Mouse (Mus musculus): ENCODE data around the gene Eif4a1. TPM values are rescaled to one million over a fixed set of nuclear protein-coding genes. Genes with fewer than 3 reads are reported as not detected.

The Eif4a1 gene
- total and polyA plus RNA-seq, 3 experiments, result 1,622 to 2,161 (median 1,728) TPM

Other genes starting within 250 kb of the Eif4a1 start
Only the 20 nearest of the 35 such genes appear.
- gene Dnah2, start 123.3 kb downstream of the Eif4a1 start, total RNA-seq (2012; rRNA removed), result under 0.01 TPM in 1 of 2 replicates, not detected in the other
- gene Dnah2, start 123.3 kb downstream of the Eif4a1 start, total RNA-seq (2014; rRNA removed), result not detected in 2 replicates
- gene Dnah2, start 123.3 kb downstream of the Eif4a1 start, polyA plus RNA-seq (2012; ENCODE audit: insufficient read length, low read depth), result 0.03 and 0.04 TPM in 2 replicates
- 1.1 and 1.3 TPM in 2 replicates for gene Efnb3, start 112.2 kb downstream of the Eif4a1 start, total RNA-seq (2012; rRNA removed)
- 0.56 and 1.0 TPM in 2 replicates for gene Efnb3, start 112.2 kb downstream of the Eif4a1 start, total RNA-seq (2014; rRNA removed)
- 2.7 and 2.8 TPM in 2 replicates for gene Efnb3, start 112.2 kb downstream of the Eif4a1 start, polyA plus RNA-seq (2012; ENCODE audit: insufficient read length, low read depth)
- 34.2 and 40.8 TPM in 2 replicates for gene Wrap53, start 92.2 kb downstream of the Eif4a1 start, total RNA-seq (2012; rRNA removed)
- 25.4 and 26.4 TPM in 2 replicates for gene Wrap53, start 92.2 kb downstream of the Eif4a1 start, total RNA-seq (2014; rRNA removed)
- 35.3 and 36.0 TPM in 2 replicates for gene Wrap53, start 92.2 kb downstream of the Eif4a1 start, polyA plus RNA-seq (2012; ENCODE audit: insufficient read length, low read depth)
- gene Trp53, start 92.1 kb downstream of the Eif4a1 start, total RNA-seq (2012; rRNA removed), result 104 and 107 TPM in 2 replicates
- 15.7 and 24.9 TPM in 2 replicates for gene Trp53, start 92.1 kb downstream of the Eif4a1 start, total RNA-seq (2014; rRNA removed)
- gene Trp53, start 92.1 kb downstream of the Eif4a1 start, polyA plus RNA-seq (2012; ENCODE audit: insufficient read length, low read depth), result 309 and 372 TPM in 2 replicates
- gene Atp1b2, start 66.5 kb downstream of the Eif4a1 start, total RNA-seq (2012; rRNA removed), result not detected in 2 replicates
- gene Atp1b2, start 66.5 kb downstream of the Eif4a1 start, total RNA-seq (2014; rRNA removed), result not detected in 2 replicates
- gene Atp1b2, start 66.5 kb downstream of the Eif4a1 start, polyA plus RNA-seq (2012; ENCODE audit: insufficient read length, low read depth), result 0.09 and 0.11 TPM in 2 replicates
- gene Shbg, start 54.5 kb downstream of the Eif4a1 start, total RNA-seq (2012; rRNA removed), result not detected in 2 replicates
- not detected in 2 replicates for gene Shbg, start 54.5 kb downstream of the Eif4a1 start, total RNA-seq (2014; rRNA removed)
- gene Shbg, start 54.5 kb downstream of the Eif4a1 start, polyA plus RNA-seq (2012; ENCODE audit: insufficient read length, low read depth), result not detected in 2 replicates
- 0.38 TPM in 1 of 2 replicates, not detected in the other for gene Sat2, start 50.4 kb downstream of the Eif4a1 start, total RNA-seq (2012; rRNA removed)
- not detected in 2 replicates for gene Sat2, start 50.4 kb downstream of the Eif4a1 start, total RNA-seq (2014; rRNA removed)
- gene Sat2, start 50.4 kb downstream of the Eif4a1 start, polyA plus RNA-seq (2012; ENCODE audit: insufficient read length, low read depth), result not detected in 2 replicates
- gene Fxr2, start 39.4 kb downstream of the Eif4a1 start, total RNA-seq (2012; rRNA removed), result 96.4 and 104 TPM in 2 replicates
- gene Fxr2, start 39.4 kb downstream of the Eif4a1 start, total RNA-seq (2014; rRNA removed), result 83.3 and 101 TPM in 2 replicates
- 90.5 and 103 TPM in 2 replicates for gene Fxr2, start 39.4 kb downstream of the Eif4a1 start, polyA plus RNA-seq (2012; ENCODE audit: insufficient read length, low read depth)
- gene Sox15, start 17.1 kb downstream of the Eif4a1 start, total RNA-seq (2012; rRNA removed), result 0.17 and 0.34 TPM in 2 replicates
- not detected in 2 replicates for gene Sox15, start 17.1 kb downstream of the Eif4a1 start, total RNA-seq (2014; rRNA removed)
- 0.48 and 0.54 TPM in 2 replicates for gene Sox15, start 17.1 kb downstream of the Eif4a1 start, polyA plus RNA-seq (2012; ENCODE audit: insufficient read length, low read depth)
- 110 and 150 TPM in 2 replicates for gene Mpdu1, start 9.8 kb downstream of the Eif4a1 start, total RNA-seq (2012; rRNA removed)
- gene Mpdu1, start 9.8 kb downstream of the Eif4a1 start, total RNA-seq (2014; rRNA removed), result 175 and 210 TPM in 2 replicates
- 185 and 210 TPM in 2 replicates for gene Mpdu1, start 9.8 kb downstream of the Eif4a1 start, polyA plus RNA-seq (2012; ENCODE audit: insufficient read length, low read depth)
- 74.8 and 82.2 TPM in 2 replicates for gene Cd68, start 6.3 kb downstream of the Eif4a1 start, total RNA-seq (2012; rRNA removed)
- gene Cd68, start 6.3 kb downstream of the Eif4a1 start, total RNA-seq (2014; rRNA removed), result 122 TPM in 2 replicates
- 235 and 343 TPM in 2 replicates for gene Cd68, start 6.3 kb downstream of the Eif4a1 start, polyA plus RNA-seq (2012; ENCODE audit: insufficient read length, low read depth)
- 116 and 157 TPM in 2 replicates for gene Senp3, start 9.7 kb upstream of the Eif4a1 start, total RNA-seq (2012; rRNA removed)
- 256 TPM in 2 replicates for gene Senp3, start 9.7 kb upstream of the Eif4a1 start, total RNA-seq (2014; rRNA removed)
- gene Senp3, start 9.7 kb upstream of the Eif4a1 start, polyA plus RNA-seq (2012; ENCODE audit: insufficient read length, low read depth), result 303 and 317 TPM in 2 replicates
- 0.08 and 0.21 TPM in 2 replicates for gene Tnfsf13, start 13.4 kb upstream of the Eif4a1 start, total RNA-seq (2012; rRNA removed)
- gene Tnfsf13, start 13.4 kb upstream of the Eif4a1 start, total RNA-seq (2014; rRNA removed), result 0.32 and 0.35 TPM in 2 replicates
- gene Tnfsf13, start 13.4 kb upstream of the Eif4a1 start, polyA plus RNA-seq (2012; ENCODE audit: insufficient read length, low read depth), result 0.63 and 1.0 TPM in 2 replicates
- not detected in 2 replicates for gene Tnfsf12, start 23.4 kb upstream of the Eif4a1 start, total RNA-seq (2012; rRNA removed)
- gene Tnfsf12, start 23.4 kb upstream of the Eif4a1 start, total RNA-seq (2014; rRNA removed), result not detected in 2 replicates
- gene Tnfsf12, start 23.4 kb upstream of the Eif4a1 start, polyA plus RNA-seq (2012; ENCODE audit: insufficient read length, low read depth), result 0.26 TPM in 1 of 2 replicates, not detected in the other
- 0.08 TPM in 2 replicates for gene Tnfsfm13, start 23.7 kb upstream of the Eif4a1 start, total RNA-seq (2012; rRNA removed)
- gene Tnfsfm13, start 23.7 kb upstream of the Eif4a1 start, total RNA-seq (2014; rRNA removed), result not detected in 2 replicates
- 0.25 TPM in 1 of 2 replicates, not detected in the other for gene Tnfsfm13, start 23.7 kb upstream of the Eif4a1 start, polyA plus RNA-seq (2012; ENCODE audit: insufficient read length, low read depth)
- gene Polr2a, start 86.2 kb upstream of the Eif4a1 start, total RNA-seq (2012; rRNA removed), result 44.5 and 45.0 TPM in 2 replicates
- 10.3 and 14.8 TPM in 2 replicates for gene Polr2a, start 86.2 kb upstream of the Eif4a1 start, total RNA-seq (2014; rRNA removed)
- 137 and 162 TPM in 2 replicates for gene Polr2a, start 86.2 kb upstream of the Eif4a1 start, polyA plus RNA-seq (2012; ENCODE audit: insufficient read length, low read depth)
- gene Slc35g3, start 89.5 kb upstream of the Eif4a1 start, total RNA-seq (2012; rRNA removed), result not detected in 2 replicates
- gene Slc35g3, start 89.5 kb upstream of the Eif4a1 start, total RNA-seq (2014; rRNA removed), result not detected in 2 replicates
- not detected in 2 replicates for gene Slc35g3, start 89.5 kb upstream of the Eif4a1 start, polyA plus RNA-seq (2012; ENCODE audit: insufficient read length, low read depth)
- gene Zbtb4, start 93.5 kb upstream of the Eif4a1 start, total RNA-seq (2012; rRNA removed), result 3.4 TPM in 2 replicates
- gene Zbtb4, start 93.5 kb upstream of the Eif4a1 start, total RNA-seq (2014; rRNA removed), result 0.75 and 0.77 TPM in 2 replicates
- 2.3 and 3.0 TPM in 2 replicates for gene Zbtb4, start 93.5 kb upstream of the Eif4a1 start, polyA plus RNA-seq (2012; ENCODE audit: insufficient read length, low read depth)
- 2.1 and 2.2 TPM in 2 replicates for gene Chrnb1, start 123.5 kb upstream of the Eif4a1 start, total RNA-seq (2012; rRNA removed)
- 1.9 TPM in 2 replicates for gene Chrnb1, start 123.5 kb upstream of the Eif4a1 start, total RNA-seq (2014; rRNA removed)
- gene Chrnb1, start 123.5 kb upstream of the Eif4a1 start, polyA plus RNA-seq (2012; ENCODE audit: insufficient read length, low read depth), result 5.9 and 6.6 TPM in 2 replicates
- gene Fgf11, start 129.4 kb upstream of the Eif4a1 start, total RNA-seq (2012; rRNA removed), result 0.92 and 0.93 TPM in 2 replicates
- gene Fgf11, start 129.4 kb upstream of the Eif4a1 start, total RNA-seq (2014; rRNA removed), result 1.6 and 1.8 TPM in 2 replicates
- gene Fgf11, start 129.4 kb upstream of the Eif4a1 start, polyA plus RNA-seq (2012; ENCODE audit: insufficient read length, low read depth), result 3.7 and 3.9 TPM in 2 replicates

Data from CH12.LX (cell line).